Mouse (Mus musculus) liver, embryonic 13.5 days (tissue): Measurements from ENCODE around the gene Hdac1. TPM values are rescaled to one million over a fixed set of nuclear protein-coding genes. Genes with fewer than 3 reads are reported as not detected.

Source experiments
- ATAC-seq: fragments of 200-750 bp; cut with Nextera tagmentation; 2 replicates; pipeline ENCODE4 v1.8.0; 2017; ENCODE audit warnings: low read depth, mild to moderate bottlenecking, moderate number of reproducible peaks, moderate library complexity
- DNase-seq: peaks from one replicate; pipeline ENCODE4 v3.0.0; 2022
- H3K27ac ChIP-seq: fragments of 300-500 bp; sonication (generic); 2 replicates; pipeline ENCODE4 v1.5.1; 2015; ENCODE audit warnings: moderate library complexity, mild to moderate bottlenecking, inconsistent platforms
- H3K27me3 ChIP-seq: fragments of 300-500 bp; sonication (generic); 2 replicates; pipeline ENCODE4 v1.6.1; 2015; ENCODE audit warnings: mild to moderate bottlenecking, inconsistent platforms
- H3K36me3 ChIP-seq: fragments of 300-500 bp; sonication (generic); 2 replicates; pipeline ENCODE4 v1.6.1; 2015; ENCODE audit warnings: mild to moderate bottlenecking, inconsistent platforms
- H3K4me1 ChIP-seq: fragments of 300-500 bp; sonication (generic); replicated peaks from 2 replicates; pipeline ENCODE4 v1.6.1; 2015; ENCODE audit warnings: inconsistent platforms
- H3K4me2 ChIP-seq: fragments of 300-500 bp; sonication (generic); 2 replicates; pipeline ENCODE4 v1.6.1; 2015; ENCODE audit warnings: inconsistent platforms, mild to moderate bottlenecking, moderate library complexity
- H3K4me3 ChIP-seq: fragments of 300-500 bp; sonication (generic); replicated peaks from 2 replicates; pipeline ENCODE4 v1.5.1; 2015; ENCODE audit warnings: mild to moderate bottlenecking, inconsistent platforms
- H3K9ac ChIP-seq: fragments of 300-500 bp; sonication (generic); 2 replicates; pipeline ENCODE4 v1.6.1; 2015; ENCODE audit warnings: mild to moderate bottlenecking, inconsistent platforms
- H3K9me3 ChIP-seq: fragments of 300-500 bp; sonication (generic); replicated peaks from 2 replicates; pipeline ENCODE4 v1.6.1; 2016; ENCODE audit warnings: inconsistent platforms
- WGBS: fragments of 180-500 bp; shearing (Covaris S2); methylation state at CpG from one replicate; pipeline ENCODE4 v1.1.7; 2015; ENCODE audit not compliant: insufficient replicate concordance; 5-methylcytosine and 5-hydroxymethylcytosine counted together
- polyA plus RNA-seq: library from polyadenylated mRNA; unstranded; fragments of >200 nt; fragmentation: Nextera tagmentation; extraction: Ambion mirVana; gene quantifications from 2 replicates; pipeline ENCODE4 v1.2.1, GENCODE M21; 2015

Hdac1 gene
- polyA plus RNA-seq: 121 and 128 TPM in 2 replicates

GRCm38 (mm10) chr4:129542592-129543141 lies at the start of gene Hdac1:
Hdac1 (minus strand) TSS chr4:129542713.
- DNase-seq (peak; percentile 98), ATAC-seq (peak; percentile 100)
- peak within 1 kb of the TSS; percentile 74 for H3K4me3 ChIP-seq
- peak within 1 kb of the TSS; percentile 84 for H3K27ac ChIP-seq
- no peaks in the 10 kb centered on the region for H3K27me3 ChIP-seq
- peak within 1 kb of the TSS; percentile 91 for H3K9ac ChIP-seq
- H3K9me3 ChIP-seq: no peaks in the 10 kb centered on the region
- H3K4me1 ChIP-seq: peaks cover 49% of the 10 kb centered on the region
- peaks cover 23% of the 10 kb centered on the region for H3K36me3 ChIP-seq
- 1% methylated on average over 46 of the region's 46 CpGs for WGBS
- H3K4me2 ChIP-seq: peak within 1 kb of the TSS; percentile 84

- ATAC-seq: peak; percentile 81
Measured at GRCm38 (mm10) chr4:129588865-129589264, 46.4 kb upstream of the Hdac1 start.

GRCm38 (mm10) chr4:129586943-129587342 lies 44.4 kb upstream of the Hdac1 start:
- Histone ChIP-seq H3K4me3 (no peak overlapping the region), H3K9ac (no peak overlapping the region), H3K27me3 (no peaks in the 10 kb centered on the region), H3K4me2 (no peak overlapping the region), H3K36me3 (peaks cover 17% of the 10 kb centered on the region), H3K27ac (peak overlapping the region; percentile 86), H3K9me3 (no peaks in the 10 kb centered on the region), H3K4me1 (peaks cover 56% of the 10 kb centered on the region)
- DNase-seq (no peak), ATAC-seq (no peak)
- 63% methylated on average over 1 of the region's 1 CpGs for WGBS

More at GRCm38 (mm10) chr4:129588865-129589264, 46.4 kb upstream of the Hdac1 start:
- Histone ChIP-seq H3K36me3 (peaks cover 36% of the 10 kb centered on the region), H3K9me3 (no peaks in the 10 kb centered on the region), H3K4me1 (peaks cover 56% of the 10 kb centered on the region), H3K27ac (peak overlapping the region; percentile 86), H3K9ac (peak overlapping the region; percentile 42), H3K27me3 (no peaks in the 10 kb centered on the region), H3K4me3 (no peak overlapping the region; the same call in 1 of the 2 replicates), H3K4me2 (peak overlapping the region; percentile 48)
- WGBS: 38% methylated on average over 4 of the region's 4 CpGs
- DNase-seq: peak; percentile 38

- 27% methylated on average over 9 of the region's 9 CpGs for WGBS
- Histone ChIP-seq H3K4me1 (peaks cover 54% of the 10 kb centered on the region), H3K9ac (peak overlapping the region; percentile 68), H3K9me3 (no peaks in the 10 kb centered on the region), H3K36me3 (peaks cover 5% of the 10 kb centered on the region), H3K4me3 (peak overlapping the region; percentile 64), H3K4me2 (peak overlapping the region; percentile 84), H3K27ac (peak overlapping the region; percentile 87), H3K27me3 (no peaks in the 10 kb centered on the region)
- ATAC-seq: peak; percentile 71
- DNase-seq: no peak
Measured at GRCm38 (mm10) chr4:129585773-129586172, 43.3 kb upstream of the Hdac1 start.

- H3K4me3 ChIP-seq: peak overlapping the region; percentile 64
- no peaks in the 10 kb centered on the region for H3K9me3 ChIP-seq
- peak overlapping the region; percentile 84 for H3K4me2 ChIP-seq
- H3K27ac ChIP-seq: peak overlapping the region; percentile 87
- no peaks in the 10 kb centered on the region; the same call in 1 of the 2 replicates for H3K36me3 ChIP-seq
- no peaks in the 10 kb centered on the region for H3K27me3 ChIP-seq
- H3K4me1 ChIP-seq: peaks cover 52% of the 10 kb centered on the region
- DNase-seq: peak; percentile 70
- 2% methylated on average over 36 of the region's 36 CpGs for WGBS
- peak overlapping the region; percentile 68 for H3K9ac ChIP-seq
- peak; percentile 68 for ATAC-seq
Measured at GRCm38 (mm10) chr4:129584884-129585608, 42.5 kb upstream of the Hdac1 start.

GRCm38 (mm10) chr4:129584370-129584769 lies 41.9 kb upstream of the Hdac1 start:
- ATAC-seq (no peak), DNase-seq (no peak)
- peaks cover 45% of the 10 kb centered on the region for H3K4me1 ChIP-seq
- 50% methylated on average over 1 of the region's 1 CpGs for WGBS
- H3K4me3 ChIP-seq: peak overlapping the region; percentile 64
- no peaks in the 10 kb centered on the region for H3K36me3 ChIP-seq
- no peaks in the 10 kb centered on the region for H3K27me3 ChIP-seq
- H3K27ac ChIP-seq: peak overlapping the region; percentile 87; the same call in 1 of the 2 replicates
- H3K9ac ChIP-seq: peak overlapping the region; percentile 68
- H3K9me3 ChIP-seq: no peaks in the 10 kb centered on the region
- peak overlapping the region; percentile 84 for H3K4me2 ChIP-seq

GRCm38 (mm10) chr4:129582251-129582650 lies 39.7 kb upstream of the Hdac1 start:
- Histone ChIP-seq H3K27ac (no peak overlapping the region), H3K9me3 (no peaks in the 10 kb centered on the region), H3K4me2 (no peak overlapping the region), H3K4me3 (no peak overlapping the region), H3K36me3 (no peaks in the 10 kb centered on the region), H3K27me3 (0 out of 2 replicates have a peak, but pooled peaks cover 10% of the 10 kb centered on the region), H3K4me1 (peaks cover 27% of the 10 kb centered on the region), H3K9ac (no peak overlapping the region)
- DNase-seq (no peak), ATAC-seq (no peak)
- WGBS: 72% methylated on average over 1 of the region's 1 CpGs

GRCm38 (mm10) chr4:129580347-129580746 lies 37.8 kb upstream of the Hdac1 start:
- Histone ChIP-seq H3K4me1 (peaks cover 19% of the 10 kb centered on the region), H3K9ac (no peak overlapping the region), H3K36me3 (no peaks in the 10 kb centered on the region), H3K9me3 (no peaks in the 10 kb centered on the region), H3K27me3 (peaks cover 21% of the 10 kb centered on the region; the same call in 1 of the 2 replicates), H3K4me2 (no peak overlapping the region), H3K4me3 (no peak overlapping the region), H3K27ac (no peak overlapping the region)
- 54% methylated on average over 6 of the region's 7 CpGs for WGBS
- DNase-seq: no peak
- no peak for ATAC-seq

GRCm38 (mm10) chr4:129578466-129578865 lies 36.0 kb upstream of the Hdac1 start, which contains the start of gene Fam167b:
Fam167b (minus strand) TSS chr4:129578549.
- Histone ChIP-seq H3K4me3 (peak within 1 kb of the TSS; percentile 16), H3K9me3 (no peaks in the 10 kb centered on the region), H3K36me3 (no peaks in the 10 kb centered on the region), H3K27me3 (peaks cover 23% of the 10 kb centered on the region; the same call in 1 of the 2 replicates), H3K27ac (no peak within 1 kb of the TSS), H3K4me2 (peak within 1 kb of the TSS; percentile 26; the same call in 1 of the 2 replicates), H3K4me1 (peaks cover 9% of the 10 kb centered on the region), H3K9ac (no peak within 1 kb of the TSS)
- 62% methylated on average over 5 of the region's 5 CpGs for WGBS
- ATAC-seq (no peak), DNase-seq (no peak)

- no peak overlapping the region for H3K27ac ChIP-seq
- no peak for DNase-seq
- WGBS: 67% methylated on average over 7 of the region's 7 CpGs
- no peak overlapping the region for H3K9ac ChIP-seq
- H3K4me1 ChIP-seq: peaks cover 9% of the 10 kb centered on the region
- H3K36me3 ChIP-seq: no peaks in the 10 kb centered on the region
- no peak overlapping the region for H3K4me2 ChIP-seq
- H3K4me3 ChIP-seq: peak overlapping the region; percentile 16
- ATAC-seq: no peak
- H3K27me3 ChIP-seq: peaks cover 30% of the 10 kb centered on the region; the same call in 1 of the 2 replicates
- no peaks in the 10 kb centered on the region for H3K9me3 ChIP-seq
Measured at GRCm38 (mm10) chr4:129577688-129578087, 35.2 kb upstream of the Hdac1 start.

- H3K27ac ChIP-seq: no peak overlapping the region; the same call in 1 of the 2 replicates
- ATAC-seq: no peak
- H3K4me1 ChIP-seq: peaks cover 9% of the 10 kb centered on the region
- no peaks in the 10 kb centered on the region for H3K9me3 ChIP-seq
- peak; percentile 50 for DNase-seq
- peaks cover 30% of the 10 kb centered on the region; the same call in 1 of the 2 replicates for H3K27me3 ChIP-seq
- H3K4me2 ChIP-seq: peak overlapping the region; percentile 26; the same call in 1 of the 2 replicates
- H3K36me3 ChIP-seq: no peaks in the 10 kb centered on the region
- H3K4me3 ChIP-seq: no peak overlapping the region
- 35% methylated on average over 21 of the region's 21 CpGs for WGBS
- 0 out of 2 replicates have a peak overlapping the region, but pooled peaks have one; percentile 37 for H3K9ac ChIP-seq
Measured at GRCm38 (mm10) chr4:129576863-129577491, 34.5 kb upstream of the Hdac1 start.
